15 mouse cellular contexts compared by ENCODE assay signal in the genomic region with DNA sequence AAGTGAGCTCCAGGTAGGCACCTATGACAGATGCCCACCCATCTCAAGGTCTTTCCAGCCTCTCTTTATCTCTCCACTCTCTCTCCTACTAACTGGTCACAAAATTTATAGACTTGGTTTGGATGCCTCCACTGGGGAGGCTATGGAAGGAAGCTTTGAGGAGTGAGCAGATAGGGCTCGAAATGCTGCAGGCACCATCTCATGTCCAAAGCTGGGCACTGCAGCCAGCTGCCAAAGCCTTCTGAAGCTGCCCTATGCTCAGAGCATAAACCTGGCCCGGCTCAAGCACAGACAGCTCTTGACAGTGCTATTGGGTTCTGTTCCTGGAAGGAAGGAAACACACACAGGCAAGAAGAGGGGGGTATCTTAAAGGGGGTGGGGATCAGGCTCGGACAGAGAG.
DNase-seq lines count a peak whose midpoint lies in the region; ATAC-seq and TF ChIP-seq lines count a peak whose summit lies in the region.
"Had no signal": no experiment of that assay in that cellular context is flagged by ENCODE, and none has a peak within 500 bp of the region (broad histone marks: within the 10 kb centered on the region; RNA-seq: fewer than 3 reads in every experiment).

No protein-coding gene starts in this region.

- no peak for TF ChIP-seq EP300 in liver, embryonic 14.5 days (IDR thresholded peaks at IDR 0.05; ENCODE audit: low read depth)

- peak; percentile 25 for DNase-seq in heart, postnatal 4 days
- DNase-seq in heart, adult 11 months, result no peak
- no peak for DNase-seq in liver, embryonic 14.5 days (ENCODE audit: low read depth in 3 of 3, low spot score in 3 of 3)
- no peak for DNase-seq in liver, embryonic 11.5 days (ENCODE audit: low spot score)
- peak; percentile 48 for DNase-seq in adipocyte (ENCODE audit: low spot score)
- peak; percentile 29 to 39 for DNase-seq in left cerebral cortex, postnatal 36 days (ENCODE audit: low spot score in 2 of 2)
- DNase-seq in cerebellum, adult 9-10 months, result no peak
- DNase-seq: adrenal gland, postnatal 25 days; cerebellum, adult 11-12 months; lung, adult 18-20 months; thymus, postnatal 36 days had no signal

- ATAC-seq in liver, embryonic 14.5 days (ENCODE audit: insufficient read depth), result no peak
- no peak for ATAC-seq in liver, embryonic 11.5 days (replicated peaks; ENCODE audit: low FRiP score)
- ATAC-seq: forebrain, embryonic 14.5 days; intestine, embryonic 16.5 days had no signal

- H3K27me3 ChIP-seq in liver, embryonic 14.5 days (ENCODE audit: control insufficient read depth, insufficient read depth, low read length), result no peaks in the 10 kb centered on the region
- no peaks in the 10 kb centered on the region for H3K27me3 ChIP-seq in liver, embryonic 11.5 days (replicated peaks; ENCODE audit: control insufficient read depth, insufficient read depth, low read length)
- H3K27me3 ChIP-seq: CH12.LX; embryonic facial prominence, embryonic 12.5 days had no signal

- H3K9me3 ChIP-seq in liver, embryonic 14.5 days (ENCODE audit: control insufficient read depth, low read length), result no peaks in the 10 kb centered on the region
- H3K9me3 ChIP-seq in liver, embryonic 11.5 days (ENCODE audit: control insufficient read depth, low read length), result no peaks in the 10 kb centered on the region
- H3K9me3 ChIP-seq: embryonic facial prominence, embryonic 12.5 days had no signal

- TF ChIP-seq CTCF in liver, embryonic 14.5 days (IDR thresholded peaks at IDR 0.05; ENCODE audit: low read depth), result 0 out of 2 replicates have a peak, but pooled peaks have one; percentile 22

- 69% methylated on average over 3 of the region's 3 CpGs for WGBS in liver, embryonic 14.5 days (ENCODE audit: insufficient replicate concordance)
- WGBS in liver, embryonic 11.5 days, result 85% methylated on average over 3 of the region's 3 CpGs

- no peak overlapping the region for H3K9ac ChIP-seq in liver, embryonic 14.5 days (replicated peaks)
- H3K9ac ChIP-seq in liver, embryonic 11.5 days (ENCODE audit: low read depth, low read length), result no peak overlapping the region
- H3K9ac ChIP-seq: embryonic facial prominence, embryonic 12.5 days had no signal

- no peak overlapping the region for H3K27ac ChIP-seq in liver, embryonic 14.5 days
- H3K27ac ChIP-seq in liver, embryonic 11.5 days (ENCODE audit: low read depth, low read length), result no peak overlapping the region
- H3K27ac ChIP-seq: embryonic facial prominence, embryonic 12.5 days had no signal

- intact Hi-C loops in left cerebral cortex, postnatal 36 days (cut with DNase I), result no loop called here

- no peak overlapping the region for H3K4me3 ChIP-seq in liver, embryonic 14.5 days (ENCODE audit: insufficient read depth in 1 of 2, low read depth in 2 of 2, low read length in 2 of 2)
- H3K4me3 ChIP-seq in liver, embryonic 11.5 days (ENCODE audit: low read depth, low read length), result no peak overlapping the region
- H3K4me3 ChIP-seq: embryonic facial prominence, embryonic 12.5 days had no signal

- H3K36me3 ChIP-seq in liver, embryonic 14.5 days (replicated peaks; ENCODE audit: control insufficient read depth, insufficient read depth, low read depth), result no peaks in the 10 kb centered on the region
- peaks cover 3% of the 10 kb centered on the region; the same call in 1 of the 2 replicates for H3K36me3 ChIP-seq in liver, embryonic 11.5 days (ENCODE audit: control insufficient read depth, insufficient read depth, low read length)

- H3K4me1 ChIP-seq in liver, embryonic 14.5 days (replicated peaks; ENCODE audit: control insufficient read depth in 2 of 2, insufficient read depth in 2 of 2, low read length in 1 of 2), result no peaks in the 10 kb centered on the region
- H3K4me1 ChIP-seq in liver, embryonic 11.5 days (replicated peaks; ENCODE audit: control insufficient read depth, insufficient read depth, low read length), result no peaks in the 10 kb centered on the region
- H3K4me1 ChIP-seq: embryonic facial prominence, embryonic 12.5 days had no signal

- H3K4me2 ChIP-seq in liver, embryonic 14.5 days (ENCODE audit: low read depth), result no peak overlapping the region
- H3K4me2 ChIP-seq in liver, embryonic 11.5 days, result no peak overlapping the region
- H3K4me2 ChIP-seq: embryonic facial prominence, embryonic 12.5 days had no signal

Comparison
In these comparisons a context has a peak if more than half of its experiments do, and no peak if none do; other contexts are left out.
1. DNase-seq: peak in heart, postnatal 4 days (single experiment), adipocyte (single experiment) and left cerebral cortex, postnatal 36 days (2 of 2); none in heart, adult 11 months (single experiment), liver, embryonic 14.5 days (0 of 3), liver, embryonic 11.5 days (single experiment) and cerebellum, adult 9-10 months (single experiment).